Mouse (Mus musculus) heart, postnatal 10 days (tissue): ENCODE measurements at regions not wholly inside any gene's neighbourhood (a gene's known extent, or its start where the extent isn't known, plus 50 kb on each side); places are given as distances from the start of the nearest gene placed in this dataset.

ENCODE experiments used
- DNase-seq, 2 experiments: peaks; one replicate each; pipeline ENCODE4 v3.0.0; 2021
- intact Hi-C: fragments of 180-260 bp; cut with DNase I; formaldehyde crosslinking; loops from one replicate; pipeline ENCODE4 v1.15.1; 2025

DNA sequence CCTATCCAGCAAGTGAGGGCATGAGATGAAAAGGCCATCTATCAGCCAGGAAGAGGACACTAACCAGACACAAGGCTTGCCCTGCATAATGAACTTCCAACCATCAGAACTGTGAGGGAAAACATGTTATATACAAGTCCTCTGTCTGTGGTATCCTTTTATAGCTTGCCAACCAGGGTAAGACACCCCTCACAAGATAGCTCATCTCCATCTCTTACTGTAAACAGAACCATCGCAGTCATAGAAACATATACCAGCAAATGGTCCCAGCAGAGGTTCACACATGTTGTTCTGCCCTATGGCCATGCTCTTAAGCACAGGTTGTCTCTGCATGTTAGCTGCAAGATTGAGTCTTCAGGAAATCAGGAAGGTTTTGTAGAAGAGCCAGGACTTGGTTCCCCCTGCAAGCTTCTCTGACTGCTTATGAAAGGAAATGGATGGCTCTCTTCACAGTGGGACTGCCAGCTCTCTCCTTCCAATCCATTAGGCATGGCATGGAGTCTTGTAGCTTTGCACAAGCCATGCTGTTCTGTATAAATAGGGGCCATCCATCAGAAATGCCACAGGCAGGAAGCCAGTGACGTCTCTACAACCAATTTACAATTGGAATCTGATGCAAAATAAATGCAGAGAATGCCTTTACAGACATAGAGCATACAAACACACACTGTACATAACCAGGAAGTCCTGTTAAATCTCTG, 1514.0 kb upstream of the Lrrc6 start:
- DNase-seq = no peak
- intact Hi-C loops = no loop called here

DNA sequence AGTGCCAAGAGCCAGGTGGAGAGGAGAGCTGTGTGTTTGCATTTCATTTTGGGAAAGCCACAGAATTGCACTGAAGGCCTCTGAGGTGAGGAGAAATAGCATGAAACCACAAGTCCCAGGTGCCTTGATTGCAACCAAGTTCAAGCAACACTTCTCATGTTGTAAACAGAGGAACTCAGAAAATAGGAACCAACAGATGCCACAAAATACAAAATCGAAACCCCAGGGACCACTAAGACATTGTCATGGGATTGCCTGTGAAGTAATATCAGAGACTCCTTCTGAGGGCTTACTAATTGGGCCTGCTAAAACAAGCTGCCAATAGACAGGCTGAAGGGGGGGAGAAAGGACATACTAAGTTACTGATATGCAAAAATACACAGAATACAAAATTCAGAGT, 1510.5 kb upstream of the Lrrc6 start:
- DNase-seq = no peak
- intact Hi-C loops = no loop called here

DNA sequence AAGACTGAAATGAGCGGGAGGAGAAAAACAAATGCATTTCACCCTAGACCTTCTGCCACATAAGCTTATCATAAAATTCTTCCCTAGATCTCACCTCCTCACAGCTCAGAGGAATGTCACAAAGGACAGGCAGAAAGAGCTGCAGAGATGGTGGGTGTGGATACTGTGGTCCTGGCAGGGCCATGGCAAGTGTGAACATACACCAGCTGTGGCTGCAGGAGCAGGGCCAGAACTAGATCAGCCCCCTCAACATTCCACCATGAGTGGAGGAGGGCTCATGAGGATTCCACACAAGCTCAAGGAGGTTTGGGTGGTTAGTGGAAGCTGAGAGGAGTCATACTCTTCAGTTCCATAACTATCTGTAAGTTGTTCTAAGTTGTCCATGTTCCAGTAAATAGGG, 1509.5 kb upstream of the Lrrc6 start:
- peak in 1 of 2 experiments; percentile 11 for DNase-seq
- intact Hi-C loops = no loop called here

DNA sequence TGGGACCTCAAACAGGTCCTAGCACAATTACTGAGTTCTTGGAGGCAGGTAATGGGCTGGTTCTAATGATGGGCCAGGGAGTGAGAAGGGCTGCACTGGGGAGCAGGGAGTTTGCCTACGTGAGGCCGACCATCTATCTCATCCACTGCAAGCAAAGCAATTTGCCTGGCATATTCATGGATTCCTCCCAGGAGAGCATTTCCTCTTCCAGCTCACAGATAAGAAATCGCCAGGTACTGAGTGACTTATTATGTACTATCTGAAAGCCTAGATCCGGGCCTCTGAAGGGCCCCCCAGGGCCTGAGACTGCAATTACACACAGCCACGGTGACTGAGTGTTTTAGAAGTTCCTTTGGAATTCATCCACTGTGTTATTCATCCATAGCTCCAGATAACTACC, 1504.1 kb upstream of the Lrrc6 start:
- intact Hi-C loops = no loop called here
- no peak for DNase-seq

DNA sequence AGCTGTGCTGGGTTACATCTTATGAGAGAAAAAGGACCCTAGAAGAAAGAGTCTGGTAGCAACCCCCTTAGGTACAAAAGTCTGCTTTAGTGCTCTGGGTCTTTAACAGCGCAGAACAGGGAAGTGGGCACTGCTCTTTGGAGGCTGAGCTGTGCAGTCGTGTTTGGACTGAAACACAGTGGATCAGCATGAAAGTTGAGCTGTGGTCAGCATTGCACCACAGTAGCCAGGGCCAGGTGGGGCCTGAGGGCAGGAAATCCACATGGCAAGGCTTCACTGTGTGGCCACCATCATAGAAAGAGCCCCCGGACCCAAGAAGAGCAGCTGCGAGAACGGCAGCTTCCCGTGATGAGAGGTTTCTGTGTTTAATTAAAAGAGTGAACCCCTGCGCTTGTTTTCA, 1495.8 kb upstream of the Lrrc6 start:
- intact Hi-C loops = no loop called here
- DNase-seq = no peak

DNA sequence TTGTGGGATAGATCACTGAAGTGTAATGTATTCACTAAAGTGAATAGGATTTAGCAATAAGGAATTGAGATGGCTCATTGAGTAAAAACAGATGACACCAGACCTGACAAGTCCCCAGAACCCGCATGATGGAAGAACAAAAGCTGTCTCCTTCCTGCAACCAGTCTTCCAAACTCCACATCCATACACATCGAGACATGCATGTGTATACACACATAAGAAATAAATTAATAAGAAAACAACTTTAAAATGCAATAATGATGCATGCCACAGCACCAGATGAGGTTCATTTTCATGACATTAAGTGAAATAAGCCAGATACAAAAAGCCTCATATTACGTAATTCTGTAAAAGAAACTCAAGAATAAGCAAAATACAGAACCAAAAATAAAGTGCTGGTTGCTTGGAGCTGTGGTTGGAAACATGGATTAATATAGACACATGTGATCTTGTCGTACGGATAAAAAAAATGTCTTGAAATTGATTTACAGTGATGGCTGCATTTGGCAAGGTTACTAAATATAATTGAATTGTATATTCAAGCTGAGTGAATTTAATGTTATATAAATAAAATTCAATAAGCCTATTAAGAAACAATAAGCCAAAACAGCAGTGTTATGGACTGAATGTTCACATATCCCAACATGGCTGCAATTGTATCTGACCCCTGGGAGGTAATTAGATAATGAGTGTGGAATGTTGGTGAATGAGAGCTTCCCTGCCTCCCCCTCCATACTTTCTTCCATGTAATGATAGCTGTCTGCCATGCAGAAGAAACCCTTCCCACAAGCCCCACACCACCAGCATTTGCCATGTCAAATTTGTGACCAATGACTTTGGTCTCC, 1488.9 kb upstream of the Lrrc6 start:
- no peak for DNase-seq
- intact Hi-C loops = no loop called here

DNA sequence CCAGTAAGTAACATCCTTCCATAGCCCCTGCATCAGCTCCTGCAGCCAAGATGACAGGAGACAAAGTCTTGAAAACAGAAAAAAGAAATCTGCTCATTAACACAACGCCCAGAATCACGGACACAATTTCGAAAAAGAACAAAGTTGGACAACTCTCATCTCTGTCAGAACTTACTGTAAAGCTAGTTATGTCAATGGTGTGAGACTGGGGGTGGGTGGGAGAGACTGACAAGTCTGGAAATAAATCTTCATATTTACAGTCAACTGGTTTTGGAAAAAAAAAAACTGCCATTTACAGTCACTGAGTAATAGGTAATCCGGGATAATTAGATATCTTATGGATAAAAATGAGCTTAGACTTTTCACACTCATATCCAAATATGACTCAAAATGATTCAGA, 1487.2 kb upstream of the Lrrc6 start:
- DNase-seq = no peak
- intact Hi-C loops = no loop called here

DNA sequence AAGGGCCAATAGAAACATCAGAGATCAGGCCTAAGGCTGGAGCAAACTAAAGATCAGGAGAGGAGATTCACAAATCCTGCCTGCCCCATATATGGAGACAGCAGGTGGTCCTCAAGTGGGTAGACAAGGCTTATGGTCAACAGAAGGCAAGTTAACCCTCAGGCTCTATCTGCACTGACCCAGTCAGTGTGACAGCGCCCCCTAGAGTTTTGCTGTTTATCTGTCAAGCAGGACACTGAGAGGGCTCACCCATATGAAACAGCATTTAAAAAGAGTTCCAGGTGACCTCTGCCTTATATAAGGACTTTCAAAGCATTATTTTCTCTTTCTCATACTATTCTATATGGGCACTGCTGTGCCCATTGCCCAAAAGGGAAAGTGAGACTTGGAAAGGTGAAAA, 1482.5 kb upstream of the Lrrc6 start:
- DNase-seq = no peak
- intact Hi-C loops = no loop called here

DNA sequence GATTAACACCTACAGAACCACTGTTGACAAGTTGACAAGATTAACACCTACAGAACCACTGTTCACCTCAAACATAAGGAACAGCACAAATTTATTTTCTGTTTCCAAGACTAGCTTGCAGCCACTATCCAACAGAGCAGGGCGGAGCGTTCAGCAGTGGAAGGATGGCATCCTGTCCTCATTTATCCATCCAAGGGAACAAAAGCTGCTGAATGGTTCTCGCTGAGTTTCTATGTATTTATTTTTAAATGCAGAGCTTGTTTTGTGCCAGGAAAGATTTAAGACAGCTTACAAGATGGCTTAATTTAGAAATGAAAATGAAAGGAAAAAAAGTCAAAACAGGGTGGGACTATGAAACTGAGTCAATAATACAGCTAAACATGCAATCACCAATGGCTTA, 1481.2 kb upstream of the Lrrc6 start:
- intact Hi-C loops = no loop called here
- DNase-seq = no peak

DNA sequence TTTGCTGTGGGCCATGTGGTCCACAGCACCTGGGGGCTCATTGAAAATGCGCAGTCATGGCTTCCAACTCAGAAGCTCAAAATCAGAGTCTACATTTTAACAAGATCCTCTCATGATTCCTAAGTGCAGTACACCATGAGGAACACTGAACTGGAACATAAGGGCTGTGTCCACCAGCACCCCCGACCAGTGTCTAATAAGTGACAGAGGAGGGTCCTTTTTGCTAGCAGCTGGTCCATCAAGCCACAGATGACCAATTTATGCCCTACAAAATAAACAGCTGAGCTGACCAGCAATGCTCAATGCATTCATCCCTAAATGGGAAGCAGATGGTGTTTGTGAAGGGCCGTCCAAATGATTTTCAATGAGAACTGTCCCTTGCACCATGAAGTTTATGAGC, 1478.7 kb upstream of the Lrrc6 start:
- intact Hi-C loops = no loop called here
- DNase-seq = no peak

DNA sequence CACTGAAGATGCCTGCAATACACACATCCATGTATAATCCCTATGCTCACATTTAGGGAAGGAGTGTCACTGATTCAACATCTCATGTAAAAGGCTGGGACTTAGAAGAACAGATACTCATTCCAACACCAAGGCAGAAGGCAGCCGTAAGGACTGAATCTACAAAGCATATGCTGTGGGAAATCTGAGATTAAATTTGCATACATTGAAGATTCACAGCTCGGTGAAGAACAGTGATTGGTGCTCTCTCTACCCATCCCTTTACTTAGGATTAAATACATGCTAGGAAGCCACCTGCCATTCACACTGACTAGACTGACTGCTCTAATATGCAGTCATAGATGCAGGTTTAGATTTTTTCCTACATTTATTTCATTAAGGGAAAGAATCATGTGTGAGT, 1476.5 kb upstream of the Lrrc6 start:
- DNase-seq = no peak
- intact Hi-C loops = no loop called here

DNA sequence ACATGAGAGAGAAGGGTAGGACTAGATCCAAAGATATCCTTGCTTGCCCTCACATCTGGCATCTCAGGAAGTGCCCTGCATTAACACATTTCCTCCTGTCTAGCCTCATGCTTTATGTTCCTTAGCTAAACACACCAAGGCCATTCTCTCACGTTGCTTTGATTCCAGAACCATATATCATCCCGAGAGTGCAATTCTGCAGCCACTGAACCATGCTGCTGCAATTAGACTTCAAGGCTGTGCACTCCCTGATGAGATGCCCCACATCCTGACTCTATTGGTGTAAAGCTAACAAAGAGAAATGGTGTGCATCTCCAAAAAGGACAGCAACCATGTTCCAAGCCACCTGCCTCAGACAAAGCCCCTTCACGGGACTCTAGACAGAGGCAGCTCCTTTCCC, 1471.3 kb upstream of the Lrrc6 start:
- DNase-seq = no peak
- intact Hi-C loops = no loop called here

DNA sequence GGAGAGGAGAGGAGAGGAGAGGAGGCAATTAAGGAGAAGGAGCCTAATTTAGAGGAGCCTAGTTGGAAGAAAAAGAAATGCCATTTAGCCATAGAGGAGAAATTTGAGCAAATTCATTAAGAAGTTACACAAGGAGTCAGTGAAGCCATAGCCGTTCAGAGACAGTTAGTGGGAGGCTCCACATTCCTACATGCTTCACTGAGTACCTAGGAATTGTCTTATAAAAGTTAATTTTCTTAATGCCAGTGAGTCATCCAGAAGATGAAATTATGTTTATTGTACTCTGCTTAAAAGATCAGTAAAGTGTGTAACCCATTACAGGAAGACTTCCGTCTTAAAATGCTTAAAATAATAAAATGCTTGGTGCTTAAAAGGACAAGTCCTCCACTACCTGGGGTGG, 1453.5 kb upstream of the Lrrc6 start:
- intact Hi-C loops = no loop called here
- no peak for DNase-seq

DNA sequence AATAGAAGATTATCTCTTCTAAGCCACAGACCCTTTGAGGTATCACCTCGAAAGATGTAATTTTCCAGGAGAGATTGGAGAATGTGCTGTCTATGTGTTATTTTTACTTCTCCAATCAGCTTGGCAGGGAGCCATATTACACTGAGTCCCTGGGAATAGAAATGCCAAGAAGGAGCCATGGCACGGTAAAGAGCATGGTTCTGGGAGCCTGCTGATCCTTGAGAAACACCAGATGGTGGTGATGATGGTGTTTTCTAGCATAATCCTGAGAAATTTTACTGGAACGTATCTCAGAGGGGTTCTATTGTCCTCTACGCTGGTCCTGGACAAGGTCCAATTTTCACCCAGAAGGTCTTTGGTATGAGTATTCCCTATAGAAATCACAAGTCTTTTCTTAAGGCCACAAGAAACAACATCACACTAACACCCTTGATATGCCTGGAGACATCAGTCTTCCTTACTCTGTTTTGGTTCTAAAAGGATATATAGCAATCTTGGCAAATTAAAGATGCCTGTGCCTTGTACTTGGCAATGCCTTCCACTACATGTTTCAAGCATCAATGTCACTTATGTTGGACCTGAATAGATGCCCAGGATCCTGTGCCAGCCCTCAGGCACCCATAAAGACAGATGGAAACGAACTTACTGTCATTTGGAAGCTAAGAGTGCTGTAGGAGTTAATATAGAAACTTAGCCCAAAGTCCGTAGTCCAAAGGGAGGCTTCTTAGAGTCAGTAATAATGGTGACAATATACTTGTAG, 1449.8 kb upstream of the Lrrc6 start:
- intact Hi-C loops = no loop called here
- peak; percentile 4 to 5 for DNase-seq

DNA sequence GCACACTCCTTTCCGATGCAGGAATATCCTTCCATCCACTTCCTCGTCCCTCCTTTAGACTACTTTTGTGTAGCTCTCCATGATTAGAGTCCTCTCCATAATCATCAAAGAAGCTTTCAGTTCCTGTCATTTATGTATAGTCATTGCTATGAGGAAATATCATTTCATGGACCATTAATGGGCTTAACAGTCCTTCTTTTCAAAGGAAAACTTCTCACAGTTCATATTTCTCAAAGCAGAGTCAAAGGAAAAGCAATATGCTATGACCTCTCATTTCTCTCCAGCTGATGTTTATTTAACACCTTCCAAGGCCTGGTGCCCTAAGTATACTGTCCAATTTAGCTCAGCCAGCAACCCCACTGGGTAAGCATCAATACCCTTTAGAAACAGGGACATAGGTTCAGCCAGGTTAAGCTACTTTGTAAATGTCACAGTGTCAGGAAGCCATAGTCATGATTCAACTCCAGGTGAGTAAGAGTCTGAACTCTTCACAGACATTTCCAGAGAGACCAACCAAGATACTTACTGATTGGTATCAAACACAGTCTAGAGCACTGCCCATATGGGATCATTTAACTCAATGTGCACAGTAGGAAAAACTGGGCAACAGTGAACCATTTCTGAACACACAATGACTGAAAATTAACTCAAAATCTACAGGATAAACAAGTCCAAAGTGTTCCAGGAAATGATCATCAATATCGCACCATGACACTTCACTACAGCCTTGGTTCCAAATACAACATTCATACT, 1443.8 kb upstream of the Lrrc6 start:
- no peak for DNase-seq
- intact Hi-C loops = no loop called here

DNA sequence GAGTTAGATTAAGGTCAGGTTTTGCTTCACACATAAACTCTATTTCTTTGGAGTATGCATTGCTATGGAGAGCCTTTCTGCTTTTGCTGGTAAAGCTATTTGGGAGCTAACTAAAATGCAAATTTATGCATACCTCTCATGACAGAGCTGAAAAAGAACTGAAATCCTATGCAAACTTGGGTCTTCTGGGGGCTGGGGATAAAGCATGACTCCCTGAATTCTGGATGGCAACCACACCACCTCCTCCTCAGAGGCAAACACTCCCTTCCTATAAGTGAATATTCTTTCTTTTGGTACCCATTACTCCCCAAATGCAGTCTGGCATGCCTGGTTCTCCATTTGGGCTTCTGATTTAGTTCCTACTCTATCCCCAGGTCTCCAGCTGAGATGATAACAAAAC, 1442.3 kb upstream of the Lrrc6 start:
- DNase-seq = no peak
- intact Hi-C loops = no loop called here

DNA sequence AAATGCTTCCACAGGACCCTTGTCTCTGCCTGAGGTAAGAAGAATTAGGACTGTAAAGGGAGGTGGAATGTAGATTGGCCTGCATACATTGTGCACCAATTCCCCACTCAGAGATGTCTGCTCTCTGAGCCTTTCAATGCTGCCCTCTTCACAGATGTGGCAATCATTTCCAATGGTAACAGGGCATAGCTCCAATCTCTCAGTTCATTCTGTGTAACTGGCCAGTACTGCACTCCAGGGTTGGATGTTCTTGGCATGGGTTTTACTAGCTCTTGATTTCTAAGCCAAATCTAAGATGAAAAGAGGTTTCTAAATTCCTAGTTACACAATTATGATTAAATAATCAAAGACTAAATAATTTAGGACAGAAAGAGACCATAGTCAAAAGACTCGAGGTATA, 1439.8 kb upstream of the Lrrc6 start:
- DNase-seq = no peak
- intact Hi-C loops = no loop called here

DNA sequence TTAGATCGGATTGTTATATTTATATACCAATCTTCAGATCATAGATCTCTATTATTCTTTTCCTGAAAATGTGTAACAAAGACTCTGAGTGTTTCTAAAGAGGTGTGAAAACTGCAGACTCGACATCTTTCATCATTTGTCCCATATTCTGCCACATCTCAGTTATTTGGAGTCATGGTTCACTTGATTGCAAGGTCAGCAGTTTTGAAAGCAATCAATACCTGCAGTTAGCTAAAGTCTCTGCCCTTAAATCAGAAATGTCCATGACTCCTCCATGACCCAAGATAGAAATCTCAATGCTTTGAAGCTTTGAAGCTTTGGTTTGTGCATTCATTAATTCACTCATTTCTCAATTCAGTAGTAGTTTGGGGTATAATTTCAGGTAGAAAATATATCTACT, 1424.2 kb upstream of the Lrrc6 start:
- no peak for DNase-seq
- intact Hi-C loops = no loop called here

DNA sequence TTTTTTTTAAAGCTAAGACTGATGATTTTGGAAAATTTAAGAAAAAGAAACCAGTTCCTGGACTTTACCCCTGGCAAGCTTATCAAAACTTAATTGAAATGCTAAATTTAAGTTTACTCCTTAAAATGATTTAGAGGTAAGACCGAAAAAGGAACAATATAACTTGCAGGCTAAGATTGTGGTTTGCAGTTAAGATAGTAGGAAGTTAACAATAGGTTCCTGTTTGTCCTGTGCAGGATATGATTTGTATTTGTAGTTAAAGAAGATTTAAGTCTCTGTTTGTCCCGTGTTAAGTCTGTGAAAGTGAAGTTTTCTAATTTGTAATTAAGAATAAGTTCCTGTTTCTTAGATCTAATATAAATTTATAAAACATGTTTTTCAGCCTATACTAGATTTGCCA, 1406.3 kb upstream of the Lrrc6 start:
- no peak for DNase-seq

DNA sequence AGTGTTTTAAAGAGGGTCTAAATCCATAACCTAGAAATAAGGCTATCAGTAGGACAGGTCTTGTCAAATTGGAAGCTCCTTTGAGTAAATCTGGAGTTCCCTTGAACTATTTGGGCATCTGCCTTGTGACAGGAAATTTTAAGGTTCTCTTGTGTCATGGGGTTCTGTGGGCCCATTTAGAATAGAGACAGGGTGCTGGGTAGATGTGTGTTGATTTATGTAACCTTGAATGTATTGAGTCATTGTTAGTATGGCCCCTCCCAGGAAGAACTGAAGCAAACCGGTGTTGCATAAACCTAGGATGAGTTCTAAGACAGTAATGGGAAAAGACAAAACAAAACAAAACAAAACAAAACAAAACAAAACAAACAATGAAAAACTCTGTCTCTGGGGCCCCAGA, 1404.6 kb upstream of the Lrrc6 start:
- no peak for DNase-seq
- intact Hi-C loops = no loop called here

More for the DNA sequence above, 1406.3 kb upstream of the Lrrc6 start:
- intact Hi-C loops = no loop called here

DNA sequence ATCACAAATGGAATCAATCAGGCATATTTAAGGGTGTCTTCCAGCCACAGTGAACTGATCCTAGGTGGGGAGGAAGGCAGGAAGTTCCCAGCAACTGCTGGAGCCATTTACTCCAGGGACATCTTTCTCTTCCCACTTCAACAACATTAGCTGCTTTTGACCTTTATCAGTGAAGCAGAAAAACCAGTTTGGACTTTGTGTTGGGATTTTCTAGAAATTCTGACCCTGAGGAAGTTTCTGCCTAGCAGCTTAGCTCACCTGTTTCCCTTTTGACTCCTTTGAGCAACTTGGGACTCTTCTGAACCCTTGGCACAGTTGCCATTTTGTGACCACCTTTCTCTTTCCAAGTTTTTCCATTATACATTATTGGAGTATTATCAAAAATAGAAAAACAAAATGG, 1403.9 kb upstream of the Lrrc6 start:
- no peak for DNase-seq
- intact Hi-C loops = no loop called here
